Mouse (Mus musculus) embryonic stem cell, embryonic (primary cell): ENCODE results near the gene Zbtb46.

ENCODE experiments used
- CTCF ChIA-PET, 4 experiments: fragments of 300-600 bp in 2 of 4; fragments of 350-600 bp in 2 of 4; sonication (Branson Sonifier 250); formaldehyde crosslinking; loops; one replicate each; lab custom pipeline; 2022; ENCODE audit warnings: inconsistent platforms in 2 of 4; lab: Charles Lee
- POLR2A ChIA-PET, 4 experiments: fragments of 300-600 bp in 2 of 4; fragments of 350-600 bp in 2 of 4; sonication (Branson Sonifier 250); formaldehyde crosslinking; loops; one replicate each; lab custom pipeline; 2022; ENCODE audit warnings: antibody characterized with exemption in 4 of 4, inconsistent platforms in 1 of 4; lab: Charles Lee

Zbtb46 gene

DNA sequence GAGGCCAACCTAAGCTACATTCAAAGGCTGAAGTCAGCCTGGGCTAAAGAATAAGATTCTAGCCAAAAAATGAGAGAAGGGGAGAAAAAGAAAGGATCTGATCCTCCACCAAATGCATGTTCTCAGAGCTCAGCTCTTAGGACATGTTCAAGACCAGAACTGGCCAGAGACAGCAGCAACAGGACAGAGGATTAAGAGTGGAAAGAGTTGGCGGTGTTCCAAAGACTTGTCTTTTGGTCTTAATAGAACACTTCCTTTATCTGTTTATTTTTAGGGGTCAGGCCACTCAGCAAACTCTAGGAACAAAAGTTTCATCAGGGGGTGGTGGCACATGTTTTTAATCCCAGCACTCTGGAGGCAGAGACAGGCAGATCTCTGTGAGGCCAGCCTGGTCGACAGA is 3.3 kb downstream of the Zbtb46 start:
- POLR2A ChIA-PET, result interaction anchor here in 1 of 4 experiments (0.8 to 1.1 kb wide), 4 partner anchors 32 to 1110 kb away, joined by 3 to 4 read pairs (median 3); no protein-coding TSS in a partner anchor
- CTCF ChIA-PET, result interaction anchor here in 1 of 4 experiments (0.9 kb wide), 1 partner anchor 28 kb away, joined by 3 read pairs; no protein-coding TSS in a partner anchor

DNA sequence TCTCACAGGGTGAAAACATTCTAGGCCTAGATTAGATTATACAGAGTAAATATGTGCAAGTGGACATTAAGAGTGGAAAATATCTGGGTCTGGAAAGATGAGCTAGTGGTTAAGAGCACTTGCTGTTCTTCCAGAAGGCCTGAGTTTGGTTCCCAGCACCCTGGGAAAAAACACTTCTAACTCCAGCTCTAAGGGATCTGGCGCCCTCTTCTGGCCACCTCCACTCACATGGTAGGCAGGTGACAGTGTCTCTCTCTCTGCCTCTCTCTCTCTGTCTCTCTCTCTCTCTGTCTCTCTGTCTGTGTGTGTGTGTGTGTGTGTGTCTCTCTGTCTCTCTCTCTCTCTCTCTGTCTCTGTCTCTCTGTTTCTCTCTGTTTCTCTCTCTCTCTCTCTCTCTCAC is 6.0 kb downstream of the Zbtb46 start:
- CTCF ChIA-PET, result interaction anchor here (0.6 to 1.9 kb wide), 17 partner anchors 10 to 1149 kb away, joined by 3 to 6 read pairs (median 3); partner anchors contain the start of genes Abhd16b (in 1 of the 4) and Ppdpf (in 1 of the 4)
- POLR2A ChIA-PET, result interaction anchor here in 1 of 4 experiments (0.6 to 1.2 kb wide), 3 partner anchors 17 to 157 kb away, joined by 3 to 4 read pairs (median 4); no protein-coding TSS in a partner anchor

DNA sequence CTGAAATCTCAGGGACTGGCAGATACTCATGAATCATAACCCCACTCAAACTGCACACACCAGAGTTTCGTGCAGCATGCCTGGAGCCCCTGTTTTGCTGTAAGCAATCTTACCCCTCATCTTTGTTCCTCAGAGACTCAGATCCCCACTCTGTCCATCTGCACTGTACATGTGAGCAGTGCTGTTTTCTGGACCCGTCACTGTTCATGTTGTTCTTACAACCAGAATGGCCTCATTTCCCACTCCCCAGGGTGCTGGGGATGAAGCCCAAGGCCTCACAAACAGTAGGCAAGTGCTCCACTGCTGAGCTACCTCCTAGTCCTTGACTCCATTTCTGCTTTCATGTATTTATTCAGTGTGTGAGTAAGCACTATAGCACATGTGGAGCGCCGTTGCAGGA is 7.0 kb downstream of the Zbtb46 start:
- CTCF ChIA-PET, result no interaction called here

DNA sequence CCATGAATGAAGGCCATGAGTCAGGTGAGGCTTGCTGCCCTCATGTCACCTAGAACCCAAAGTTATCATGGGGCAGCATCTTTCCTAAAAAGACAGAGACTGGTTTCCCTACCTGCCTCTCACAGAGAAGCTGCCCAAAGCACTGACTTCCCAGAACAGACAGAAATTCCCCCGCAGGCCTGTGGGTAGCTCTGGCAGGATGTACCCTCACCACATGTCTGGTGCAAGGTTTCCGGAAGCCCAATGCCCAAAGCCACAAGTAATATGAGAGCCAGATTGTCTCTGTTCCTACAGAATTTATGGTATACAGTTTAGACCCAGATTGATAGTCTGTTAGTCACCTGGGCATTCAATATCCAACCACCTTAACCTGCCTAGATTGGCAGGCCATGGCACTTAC is 16.2 kb downstream of the Zbtb46 start:
- ChIA-PET POLR2A (no interaction called here), CTCF (no interaction called here)

More for the DNA sequence above, 7.0 kb downstream of the Zbtb46 start:
- POLR2A ChIA-PET, result no interaction called here

DNA sequence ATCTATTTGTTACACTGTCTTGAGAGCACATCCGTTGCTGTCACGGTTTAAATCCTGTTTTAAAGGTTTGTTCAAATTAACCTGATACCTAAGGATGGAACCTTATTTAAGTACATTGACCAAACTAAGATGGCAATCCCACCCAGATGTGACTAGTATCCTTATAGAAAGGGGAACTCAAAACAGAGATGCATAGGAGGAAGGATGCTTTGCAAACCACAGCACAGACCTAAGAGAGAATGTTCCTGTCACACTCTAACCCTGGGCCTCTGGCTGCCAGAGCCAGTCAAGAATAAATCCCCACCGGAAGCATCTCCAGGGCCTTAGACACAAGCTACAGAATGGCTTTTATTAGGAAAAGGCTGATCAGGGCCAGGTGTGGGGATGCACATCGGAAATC is 21.1 kb downstream of the Zbtb46 start:
- CTCF ChIA-PET, result interaction anchor here in 1 of 4 experiments (0.7 kb wide), 1 partner anchor 474 kb away, joined by 4 read pairs; no protein-coding TSS in a partner anchor

DNA sequence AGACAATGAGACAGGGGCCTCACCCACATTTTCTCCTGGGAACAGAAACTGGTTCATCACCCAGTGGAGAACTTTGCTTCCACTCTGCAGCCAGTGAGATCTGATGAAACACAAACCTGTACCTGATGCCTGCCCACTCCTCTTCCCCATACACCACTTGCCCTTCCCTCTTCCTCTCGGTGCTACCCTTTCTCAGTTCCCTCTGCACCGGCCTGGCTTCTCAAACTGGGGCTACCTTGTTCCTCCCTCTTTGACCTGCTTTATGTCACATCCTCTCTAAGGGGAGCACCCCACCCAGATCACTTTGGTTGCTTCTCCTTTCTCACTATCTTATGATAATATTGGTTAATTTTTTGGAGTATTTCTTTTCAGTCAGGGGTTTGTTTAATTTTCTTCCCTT is 23.0 kb downstream of the Zbtb46 start:
- ChIA-PET CTCF (no interaction called here), POLR2A (interaction anchor here in 1 of 4 experiments (0.9 kb wide), 1 partner anchor 17 kb away, joined by 4 read pairs; no protein-coding TSS in a partner anchor)

More for the DNA sequence above, 21.1 kb downstream of the Zbtb46 start:
- POLR2A ChIA-PET, result interaction anchor here in 1 of 4 experiments (1.0 kb wide), 1 partner anchor 73 kb away, joined by 3 read pairs; the partner anchor contains the start of gene Arfrp1

DNA sequence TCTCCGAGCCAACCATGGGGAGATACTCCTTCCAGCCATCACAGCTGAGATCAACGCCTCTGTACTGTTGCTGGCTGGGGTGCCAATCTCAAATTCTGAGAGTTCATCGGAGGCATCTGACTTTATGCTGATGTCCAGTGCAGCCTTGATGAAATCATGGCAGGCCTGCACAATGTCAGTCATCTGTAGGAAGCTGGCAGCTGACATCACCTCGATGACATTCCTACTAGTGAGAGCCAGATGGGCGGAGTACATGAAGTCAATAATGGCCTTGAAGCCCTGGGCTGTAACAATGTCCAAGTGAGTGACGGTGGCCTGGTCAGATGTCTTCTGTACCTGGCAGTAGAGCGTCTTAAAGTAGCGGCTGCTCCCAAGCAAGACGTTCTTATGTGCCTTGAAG is 35.4 kb downstream of the Zbtb46 start:
- ChIA-PET CTCF (interaction anchor here in 1 of 4 experiments (0.6 kb wide), 1 partner anchor 50 kb away, joined by 4 read pairs; no protein-coding TSS in a partner anchor), POLR2A (interaction anchor here in 2 of 4 experiments (0.6 kb wide), 2 partner anchors 85 to 140 kb away, joined by 3 to 6 read pairs; no protein-coding TSS in a partner anchor)

DNA sequence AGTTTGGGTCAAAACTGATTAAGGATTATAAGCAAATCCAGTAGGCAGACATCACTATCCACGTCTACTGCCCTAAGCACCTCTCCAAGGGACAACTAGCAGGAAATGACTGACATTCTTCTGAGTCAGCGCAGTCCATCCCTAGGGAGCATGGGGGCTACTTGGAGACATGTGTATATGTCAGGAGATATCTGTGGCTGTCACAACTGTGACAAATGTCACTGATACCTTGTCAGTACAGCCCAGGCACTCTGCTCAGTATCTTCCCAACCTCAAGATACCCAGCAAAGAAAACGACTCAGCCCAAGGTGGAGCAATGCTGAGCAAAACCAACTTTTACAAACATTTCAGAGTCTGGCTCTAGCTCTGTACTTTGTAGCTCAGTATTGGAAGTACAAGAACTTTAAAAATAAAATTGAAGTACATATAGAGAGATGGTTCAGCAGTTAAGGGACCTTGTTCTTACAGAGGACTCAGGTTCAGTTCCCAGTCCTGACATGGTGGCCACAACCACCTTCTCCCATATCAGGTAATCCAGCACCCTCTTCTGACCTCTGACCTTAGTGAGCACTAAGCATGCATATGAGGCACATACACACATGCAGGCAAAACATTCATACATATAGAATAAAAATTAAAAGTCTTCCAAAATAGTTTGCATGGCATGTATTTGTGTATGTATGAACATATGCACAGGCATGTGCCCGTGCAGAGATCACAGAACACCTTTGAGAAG is 38.2 kb downstream of the Zbtb46 start:
- POLR2A ChIA-PET, result no interaction called here
- CTCF ChIA-PET, result no interaction called here

DNA sequence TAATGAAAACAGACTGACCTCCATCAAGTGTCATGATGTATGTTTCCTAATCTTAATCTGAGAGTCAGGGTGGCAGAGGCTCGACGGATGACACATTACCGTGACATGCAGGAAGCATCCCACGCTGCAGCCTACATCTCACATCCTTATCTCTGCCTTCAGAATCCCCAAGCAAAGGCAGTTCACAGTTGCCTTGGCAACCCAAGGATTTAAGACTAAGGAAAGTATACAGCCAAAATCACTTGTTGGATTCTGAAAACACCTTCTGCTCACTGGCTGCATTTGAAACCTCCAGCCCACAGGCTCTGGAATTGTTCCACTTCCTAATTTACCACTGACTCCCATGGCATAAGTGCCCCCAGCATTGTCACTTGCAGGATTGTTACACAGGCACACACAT is 38.8 kb downstream of the Zbtb46 start:
- ChIA-PET CTCF (no interaction called here), POLR2A (interaction anchor here in 1 of 4 experiments (1.3 kb wide), 1 partner anchor 10 kb away, joined by 4 read pairs; no protein-coding TSS in a partner anchor)

DNA sequence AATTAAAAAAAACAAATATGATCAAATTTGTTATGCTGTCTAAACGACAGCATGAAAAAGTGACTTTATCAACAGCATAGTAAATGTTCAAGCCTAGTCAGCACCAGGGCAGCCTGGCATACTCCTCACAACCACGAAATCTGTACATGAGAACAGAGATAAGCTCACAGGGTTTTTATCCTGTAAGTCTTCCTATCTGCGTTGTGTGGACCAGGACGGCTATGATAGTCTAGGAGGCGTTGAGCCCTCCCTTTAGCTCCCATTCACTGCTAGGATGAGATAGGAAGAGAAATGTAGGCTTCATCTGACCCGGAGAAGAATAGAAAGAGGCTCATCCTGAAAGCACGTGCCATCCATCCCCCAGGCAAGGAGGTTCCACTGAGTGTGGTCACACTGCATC is 39.9 kb downstream of the Zbtb46 start:
- ChIA-PET CTCF (interaction anchor here in 1 of 4 experiments (0.6 kb wide), 1 partner anchor 565 kb away, joined by 13 read pairs; no protein-coding TSS in a partner anchor), POLR2A (interaction anchor here in 1 of 4 experiments (1.3 to 1.7 kb wide), 4 partner anchors 9 to 33 kb away, joined by 3 to 5 read pairs (median 4); no protein-coding TSS in a partner anchor)

DNA sequence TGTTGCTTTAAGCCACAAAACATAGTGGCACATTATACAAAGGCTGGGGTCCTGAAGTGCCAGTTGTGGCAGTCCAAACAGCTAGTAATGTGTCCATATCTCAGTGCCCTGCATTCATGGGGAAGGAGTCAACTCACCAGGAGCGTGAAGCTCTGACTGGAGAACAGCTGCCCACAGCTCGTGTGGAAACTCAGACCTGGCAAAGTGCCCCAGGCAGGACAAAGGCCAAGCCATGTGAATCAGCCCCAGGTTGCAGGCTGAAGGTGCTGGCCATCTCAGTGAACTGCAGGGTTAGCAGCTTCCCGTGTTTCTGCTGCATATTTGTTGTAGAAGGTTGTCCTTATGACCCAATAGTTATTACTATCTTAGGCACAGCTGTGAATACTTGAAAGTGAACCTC is 43.3 kb downstream of the Zbtb46 start:
- POLR2A ChIA-PET, result interaction anchor here in 2 of 4 experiments (1.1 to 1.8 kb wide), 2 partner anchors 14 to 185 kb away, joined by 3 to 4 read pairs; no protein-coding TSS in a partner anchor
- CTCF ChIA-PET, result interaction anchor here in 2 of 4 experiments (0.6 to 0.8 kb wide), 3 partner anchors 24 to 141 kb away, joined by 3 to 6 read pairs (median 3); no protein-coding TSS in a partner anchor

DNA sequence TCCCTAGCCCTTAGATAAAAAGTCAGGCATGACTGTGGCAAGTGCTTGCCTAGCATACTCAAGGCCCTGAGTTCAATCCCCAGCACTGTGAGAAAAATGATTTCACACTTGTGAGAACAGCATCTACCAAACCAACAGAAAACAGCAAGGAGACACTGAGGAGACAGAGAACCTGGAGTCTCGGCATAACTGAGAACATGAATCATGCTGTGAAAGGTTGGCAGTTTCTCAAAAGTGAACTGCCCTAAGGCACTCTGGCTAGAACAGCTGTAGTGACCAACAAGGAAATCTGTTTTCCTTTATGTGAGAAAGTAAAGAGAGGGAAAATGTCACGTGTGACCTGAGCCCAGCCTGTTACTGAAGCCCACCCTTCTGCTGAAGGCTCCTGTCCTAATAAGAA is 46.1 kb downstream of the Zbtb46 start:
- ChIA-PET CTCF (no interaction called here), POLR2A (interaction anchor here in 3 of 4 experiments (1.0 to 1.5 kb wide), 3 partner anchors 20 to 188 kb away, joined by 3 to 4 read pairs (median 3); no protein-coding TSS in a partner anchor)

DNA sequence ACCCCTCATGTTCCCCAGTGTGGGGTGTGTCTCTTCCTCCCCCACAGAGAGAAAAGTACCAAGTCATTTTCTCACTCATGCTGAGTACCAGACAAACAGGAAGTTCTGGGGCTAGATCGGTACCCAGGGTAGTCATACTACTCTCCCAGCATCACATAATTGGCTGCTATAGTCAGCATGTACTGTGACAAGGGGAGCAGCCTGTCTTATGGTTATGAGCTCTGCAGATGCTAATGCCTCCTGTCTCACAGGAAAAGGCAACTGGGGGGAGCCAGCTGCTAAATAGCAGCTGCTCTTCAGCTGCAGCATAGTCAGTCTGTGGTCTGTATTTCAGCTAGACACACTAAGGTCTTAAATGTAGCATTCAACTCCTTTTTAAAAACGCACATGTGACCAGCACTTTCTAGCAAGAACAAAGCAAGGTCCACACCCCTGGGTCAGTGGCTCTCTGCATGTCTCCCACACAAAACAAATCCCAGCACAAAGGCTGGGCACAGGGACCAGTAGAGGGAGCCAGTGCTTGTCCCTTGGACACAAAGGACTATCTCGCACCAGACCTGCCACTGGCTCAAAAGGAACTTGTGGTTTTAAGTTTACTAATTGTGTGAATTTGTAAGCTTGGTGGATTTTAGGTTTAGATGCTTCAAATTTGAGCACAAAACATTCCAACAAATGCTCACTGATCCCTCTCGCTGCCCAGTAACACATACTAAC is 48.3 kb downstream of the Zbtb46 start:
- ChIA-PET POLR2A (interaction anchor here in 2 of 4 experiments (1.1 to 1.2 kb wide), 3 partner anchors 9 to 25 kb away, joined by 3 to 4 read pairs (median 4); no protein-coding TSS in a partner anchor), CTCF (interaction anchor here (0.6 to 1.7 kb wide), 11 partner anchors 9 to 407 kb away, joined by 3 to 10 read pairs (median 4); partner anchors contain the start of gene Tpd52l2 (in 1 of the 4))

DNA sequence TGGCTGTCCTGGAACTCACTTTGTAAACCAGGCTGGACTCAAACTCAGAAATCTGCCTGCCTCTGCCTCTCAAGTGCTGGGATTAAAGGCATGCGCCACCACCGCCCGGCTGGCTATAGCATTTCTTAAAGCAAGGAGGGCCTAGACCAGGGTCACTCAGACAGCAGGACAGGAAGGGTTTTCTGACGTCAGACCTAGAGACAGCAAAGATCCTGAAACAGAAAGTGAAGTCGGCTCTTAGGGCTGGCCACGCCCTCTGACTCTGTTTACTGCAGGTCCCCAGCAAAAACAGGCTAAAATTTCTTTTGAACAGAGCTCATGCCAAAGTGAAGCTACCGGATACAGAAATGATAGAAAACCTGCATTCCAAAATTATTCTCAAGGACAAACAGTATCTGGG is 49.6 kb downstream of the Zbtb46 start:
- POLR2A ChIA-PET, result interaction anchor here in 2 of 4 experiments (1.1 to 1.2 kb wide), 2 partner anchors 8 to 10 kb away, joined by 4 read pairs; no protein-coding TSS in a partner anchor
- CTCF ChIA-PET, result interaction anchor here in 2 of 4 experiments (1.1 to 1.4 kb wide), 2 partner anchors 8 to 39 kb away, joined by 3 to 4 read pairs; no protein-coding TSS in a partner anchor

DNA sequence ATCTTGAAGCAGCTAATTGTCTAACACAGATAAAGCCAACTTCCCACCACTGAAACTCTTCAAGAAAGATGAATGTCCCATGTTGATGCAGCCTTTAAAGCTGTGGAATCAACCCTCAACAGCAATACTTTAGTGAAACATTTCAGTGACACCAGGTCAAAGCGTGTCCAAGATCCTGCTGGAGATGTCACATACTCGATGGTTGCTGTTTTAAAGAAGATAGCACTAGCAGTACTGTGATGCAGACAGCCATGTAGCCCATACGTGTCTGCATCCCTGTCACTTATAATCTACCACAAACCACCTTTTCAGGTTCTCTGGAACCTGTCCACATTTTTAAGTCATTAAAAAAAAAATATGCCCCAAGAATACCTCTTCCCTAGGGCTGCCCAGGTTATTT is 55.5 kb downstream of the Zbtb46 start:
- CTCF ChIA-PET, result no interaction called here
- POLR2A ChIA-PET, result no interaction called here

DNA sequence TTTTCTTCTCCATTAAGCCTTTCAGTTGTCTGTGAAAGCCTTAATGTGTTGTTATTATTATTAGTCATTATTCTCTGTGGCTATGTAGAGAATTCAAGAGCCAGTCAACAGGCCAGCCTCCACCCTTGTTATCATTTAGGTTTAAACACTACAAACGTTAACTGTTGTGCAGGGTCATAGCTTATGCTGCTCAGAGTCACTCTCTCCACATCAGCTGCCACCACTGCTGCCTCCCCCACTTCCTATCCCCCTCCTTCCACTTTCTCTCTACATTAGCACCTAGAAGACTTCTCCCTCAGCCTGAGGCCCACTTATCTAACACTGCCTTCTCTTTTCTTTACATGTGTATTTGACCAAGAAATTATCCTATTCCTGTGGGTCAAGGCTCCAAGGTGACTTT is 57.7 kb downstream of the Zbtb46 start:
- CTCF ChIA-PET, result interaction anchor here (0.6 to 1.2 kb wide), 7 partner anchors 9 to 193 kb away, joined by 3 to 6 read pairs (median 3); no protein-coding TSS in a partner anchor
- POLR2A ChIA-PET, result interaction anchor here in 3 of 4 experiments (0.6 to 1.5 kb wide), 4 partner anchors 9 to 268 kb away, joined by 3 to 8 read pairs (median 4); no protein-coding TSS in a partner anchor

DNA sequence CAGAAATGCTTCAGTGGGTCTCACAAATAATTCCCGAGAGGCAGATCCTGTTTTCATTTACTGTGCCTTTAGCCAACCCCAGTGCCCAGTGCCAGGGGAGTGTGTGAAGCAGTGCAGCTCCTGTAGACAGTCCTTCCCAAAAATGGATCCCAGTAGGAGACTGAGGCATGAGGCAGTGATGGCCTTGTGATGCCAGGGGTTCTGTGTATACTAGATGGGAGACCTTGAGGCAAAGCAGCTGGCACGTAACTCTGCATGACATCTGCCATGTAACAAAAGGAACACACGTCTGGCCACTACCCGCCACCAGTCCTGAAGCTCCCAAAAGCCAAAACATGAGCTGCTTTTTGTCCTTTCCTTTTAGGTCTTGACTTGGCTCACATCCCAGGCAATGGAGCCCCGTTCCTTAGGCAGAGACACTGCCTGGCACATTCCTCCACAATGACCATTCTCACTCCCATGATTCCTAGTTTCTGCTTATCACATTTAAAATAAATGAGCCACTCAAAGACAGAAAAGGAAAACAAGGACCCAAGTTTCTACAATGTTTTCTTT is 61.9 kb downstream of the Zbtb46 start:
- POLR2A ChIA-PET, result interaction anchor here in 2 of 4 experiments (0.6 to 1.3 kb wide), 2 partner anchors 21 to 303 kb away, joined by 3 to 5 read pairs; no protein-coding TSS in a partner anchor
- CTCF ChIA-PET, result interaction anchor here in 2 of 4 experiments (0.5 to 0.8 kb wide), 3 partner anchors 86 to 282 kb away, joined by 3 read pairs; partner anchors contain the start of gene Tpd52l2 (in 1 of the 2)
